Mouse (Mus musculus) small intestine, adult 2 months (tissue): ENCODE results near the gene Pzp.

ENCODE experiments used
- CTCF ChIP-seq: fragments of 200-500 bp; IDR thresholded peaks from 2 replicates; pipeline ENCODE4 v1.5.1; 2012; ENCODE audit warnings: low read depth, mild to moderate bottlenecking, control low read depth, inconsistent platforms, low read length, moderate library complexity, mixed read lengths; ENCODE audit not compliant: insufficient replicate concordance, insufficient read length; ENCODE audit errors: extremely low read depth
- POLR2A ChIP-seq: fragments of 200-500 bp; IDR thresholded peaks from 2 replicates; pipeline ENCODE4 v1.6.1; 2012; ENCODE audit warnings: low read depth, mild to moderate bottlenecking, control low read depth, inconsistent platforms, low read length, moderate library complexity

GRCm38 (mm10) chr6:128466563-128466962 is 60.0 kb downstream of the Pzp start:
- TF ChIP-seq CTCF = no peak
- no peak for TF ChIP-seq POLR2A
